Mouse (Mus musculus): ENCODE measurements at regions not wholly inside any gene's neighbourhood (a gene's known extent, or its start where the extent isn't known, plus 50 kb on each side); places are given as distances from the start of the nearest gene placed in this dataset.

- no peak for DNase-seq (ENCODE audit: low read depth, low spot score)
These were observed 974.8 kb downstream of the Grik2 start for GRCm38 (mm10) chr10:48813796-48814195.

GRCm38 (mm10) chr10:48810130-48810529 lies 978.4 kb downstream of the Grik2 start:
- DNase-seq (ENCODE audit: low read depth, low spot score): no peak

DNA sequence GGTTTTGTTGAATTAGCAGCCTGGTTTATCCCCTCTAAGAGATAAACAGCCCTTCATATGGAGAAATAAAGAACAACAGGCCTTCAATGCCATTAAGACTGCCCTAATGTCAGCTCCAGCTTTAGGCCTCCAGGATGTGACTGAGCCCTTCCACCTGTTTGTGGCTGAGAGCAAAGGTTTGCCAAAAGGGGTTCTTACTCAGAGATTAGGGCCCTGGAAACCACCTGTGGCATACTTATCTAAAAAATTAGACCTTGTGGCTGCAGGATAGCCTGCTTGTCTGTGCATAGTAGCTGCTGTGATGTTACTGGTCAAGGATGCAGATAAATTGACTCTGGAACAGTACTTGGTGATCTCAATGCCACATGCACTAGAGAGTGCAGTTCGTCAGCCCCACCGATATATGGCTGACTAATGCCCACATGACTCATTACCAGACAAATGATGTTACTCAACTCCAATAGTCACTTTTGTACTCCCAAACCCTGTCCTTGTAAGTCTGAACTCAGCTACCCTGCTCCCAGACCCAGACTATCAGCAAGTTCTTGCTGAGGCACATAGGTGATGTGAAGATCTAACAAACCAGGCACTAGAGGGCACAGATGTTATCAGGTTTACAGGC lies 1018.6 kb downstream of the Grik2 start:
- no peak for DNase-seq (ENCODE audit: low read depth, low spot score)

- no peak for DNase-seq (ENCODE audit: low read depth, low spot score)
These were observed 1050.6 kb downstream of the Grik2 start for GRCm38 (mm10) chr10:48737936-48738335.

DNA sequence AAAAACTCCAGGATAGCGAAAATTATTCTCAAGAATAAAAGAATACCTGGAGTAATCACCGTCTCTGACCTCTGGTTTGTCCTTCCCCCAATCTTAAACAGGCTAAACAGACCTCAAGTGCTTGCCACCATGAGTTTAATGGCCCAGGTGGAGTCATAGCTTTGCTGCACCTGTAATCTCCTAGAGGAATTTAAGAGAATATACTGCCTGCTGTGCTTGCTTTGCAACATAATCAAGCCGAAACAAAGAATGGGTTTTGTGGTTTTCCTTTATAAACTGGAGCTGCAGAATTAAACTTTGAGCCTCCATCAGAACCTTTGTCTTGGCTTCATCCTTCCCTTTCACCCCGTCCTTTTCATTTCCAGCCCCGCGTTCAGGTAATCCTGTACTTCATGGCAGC lies 1051.7 kb downstream of the Grik2 start:
- DNase-seq (ENCODE audit: low read depth, low spot score): peak; percentile 70

Measured in ZHBTc4 (cell line).